Mouse (Mus musculus): Measurements from ENCODE around the gene Phc2. TPM values are rescaled to one million over a fixed set of nuclear protein-coding genes. Genes with fewer than 3 reads are reported as not detected.
"Not testable (repeated sequence)": the region's sequence is repeated elsewhere in the genome, so short reads cannot be mapped to it uniquely, and the experiment has no call there.

Phc2 gene
- 46.9 and 49.3 TPM in 2 replicates for polyA plus RNA-seq (2015; fragmentation: Nextera tagmentation; extraction: Ambion mirVana)

DNA sequence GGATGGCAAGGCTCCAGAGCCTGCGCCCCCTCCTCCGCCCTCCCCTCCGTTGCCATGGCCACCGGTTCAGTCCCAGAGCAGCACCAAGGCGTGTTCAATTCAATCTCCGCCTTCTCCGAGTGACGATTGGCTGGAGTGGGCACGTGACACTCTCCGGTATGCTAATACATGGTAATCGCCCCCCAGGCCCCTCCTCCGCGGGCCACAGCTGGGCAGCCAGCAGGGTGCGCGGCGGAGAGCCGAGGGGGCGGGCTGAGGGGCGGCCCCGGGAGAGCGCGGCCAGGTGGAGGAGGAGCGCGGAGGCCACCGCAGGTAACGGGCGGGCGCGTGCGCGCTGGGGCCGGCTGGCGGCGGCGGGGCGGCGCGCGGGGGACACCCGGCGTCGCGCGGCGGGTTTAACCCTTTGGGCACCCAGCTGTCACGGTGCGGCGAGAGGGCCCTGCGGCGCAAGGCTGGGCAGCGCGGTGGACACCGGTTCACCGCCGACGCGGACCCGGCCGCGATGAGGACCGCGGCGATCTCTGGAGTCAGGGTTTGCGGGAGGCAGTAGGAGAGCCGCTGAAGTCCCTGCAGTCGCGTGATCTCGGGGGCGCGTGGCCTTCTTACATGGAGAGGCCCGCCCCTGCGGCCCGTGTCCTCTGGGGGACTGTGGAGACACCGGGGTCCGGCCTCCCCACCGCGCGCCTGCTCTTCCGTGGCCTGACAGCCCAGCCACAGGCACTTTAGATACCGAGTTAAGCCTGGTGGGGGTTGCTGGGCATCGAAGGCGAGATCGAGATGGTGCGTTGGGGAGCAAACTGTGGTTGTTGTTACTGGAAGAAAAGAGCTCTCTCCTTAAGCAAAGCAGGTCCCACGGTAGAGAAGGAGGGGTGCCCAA is at the start of gene Phc2:
Gene Phc2, plus strand, starts transcription at position 198 of the 877 bp plus-strand sequence.
- peak within 1 kb of the TSS; percentile 66 for H3K9ac ChIP-seq
- no peaks in the 10 kb centered on the region for H3K36me3 ChIP-seq
- H3K4me3 ChIP-seq (replicated peaks): peak within 1 kb of the TSS; percentile 76
- H3K9me3 ChIP-seq: no peaks in the 10 kb centered on the region
- H3K4me1 ChIP-seq: peaks cover 26% of the 10 kb centered on the region
- peak; percentile 96 for ATAC-seq (ENCODE audit: insufficient read depth, low FRiP score, low read depth)
- peak within 1 kb of the TSS; percentile 99 for H3K4me2 ChIP-seq
- under 1% methylated on average over 74 of the region's 85 CpGs for WGBS
- H3K27me3 ChIP-seq (replicated peaks): no peaks in the 10 kb centered on the region
- peak within 1 kb of the TSS; percentile 62 for H3K27ac ChIP-seq

- H3K4me2 ChIP-seq: no peak overlapping the region
- H3K36me3 ChIP-seq: 0 out of 2 replicates have a peak, but pooled peaks cover 4% of the 10 kb centered on the region
- no peak for ATAC-seq (ENCODE audit: insufficient read depth, low FRiP score, low read depth)
- H3K27ac ChIP-seq: no peak overlapping the region
- no peaks in the 10 kb centered on the region for H3K9me3 ChIP-seq
- no peak overlapping the region for H3K4me3 ChIP-seq (replicated peaks)
- H3K4me1 ChIP-seq: peaks cover 4% of the 10 kb centered on the region; the same call in 1 of the 2 replicates
- H3K9ac ChIP-seq: no peak overlapping the region
- no peaks in the 10 kb centered on the region for H3K27me3 ChIP-seq (replicated peaks)
- 94% methylated on average over 7 of the region's 7 CpGs for WGBS
These were observed 47.9 kb upstream of the Phc2 start for GRCm38 (mm10) chr4:128606586-128606985.

GRCm38 (mm10) chr4:128607661-128608060 is 46.8 kb upstream of the Phc2 start:
- no peak for ATAC-seq (ENCODE audit: insufficient read depth, low FRiP score, low read depth)
- H3K36me3 ChIP-seq: no peaks in the 10 kb centered on the region
- peaks cover 4% of the 10 kb centered on the region; the same call in 1 of the 2 replicates for H3K4me1 ChIP-seq
- H3K4me3 ChIP-seq (replicated peaks): no peak overlapping the region
- H3K9me3 ChIP-seq: no peaks in the 10 kb centered on the region
- no peak overlapping the region for H3K9ac ChIP-seq
- no peaks in the 10 kb centered on the region for H3K27me3 ChIP-seq (replicated peaks)
- 83% methylated on average over 11 of the region's 11 CpGs for whole genome bisulfite sequencing
- H3K27ac ChIP-seq: no peak overlapping the region
- H3K4me2 ChIP-seq: no peak overlapping the region

DNA sequence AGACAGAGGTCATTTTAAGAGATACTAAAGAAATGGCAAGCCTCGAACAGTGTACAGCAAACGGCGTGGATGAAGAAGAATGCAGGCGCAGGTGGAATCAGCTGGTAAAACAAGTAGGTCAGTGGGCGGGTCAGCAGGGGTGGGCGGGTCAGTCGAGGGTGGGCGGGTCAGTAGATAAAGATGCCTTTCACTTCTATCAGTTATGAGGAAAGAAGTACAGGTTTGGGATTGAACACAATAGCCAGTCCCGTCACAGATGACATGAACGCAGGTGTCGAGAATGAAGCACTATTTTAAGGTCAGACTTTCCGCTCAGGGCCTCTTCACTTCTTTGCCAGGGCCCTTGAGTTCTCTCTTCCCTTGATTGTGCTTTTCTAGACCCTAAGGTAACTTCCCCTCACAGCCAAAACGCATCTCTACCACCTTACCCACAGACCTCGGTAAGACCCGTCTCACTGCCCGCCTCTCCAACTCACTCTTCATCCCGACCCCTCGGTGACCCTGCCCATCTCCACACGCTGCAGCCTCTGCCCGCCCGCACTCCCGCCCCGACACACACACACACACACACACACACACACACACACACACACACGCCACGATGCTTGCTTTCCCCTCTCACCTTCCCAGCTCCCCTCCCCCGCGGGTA is 45.1 kb upstream of the Phc2 start:
- no peak for ATAC-seq (ENCODE audit: insufficient read depth, low FRiP score, low read depth)
- H3K36me3 ChIP-seq: no peaks in the 10 kb centered on the region
- WGBS: 6% methylated on average over 26 of the region's 27 CpGs
- H3K4me2 ChIP-seq: peak overlapping the region; percentile 77
- peaks cover 4% of the 10 kb centered on the region; the same call in 1 of the 2 replicates for H3K4me1 ChIP-seq
- peak overlapping the region; percentile 35; the same call in 1 of the 2 replicates for H3K9ac ChIP-seq
- H3K9me3 ChIP-seq: no peaks in the 10 kb centered on the region
- H3K4me3 ChIP-seq (replicated peaks): peak overlapping the region; percentile 70
- H3K27ac ChIP-seq: no peak overlapping the region
- no peaks in the 10 kb centered on the region for H3K27me3 ChIP-seq (replicated peaks)

DNA sequence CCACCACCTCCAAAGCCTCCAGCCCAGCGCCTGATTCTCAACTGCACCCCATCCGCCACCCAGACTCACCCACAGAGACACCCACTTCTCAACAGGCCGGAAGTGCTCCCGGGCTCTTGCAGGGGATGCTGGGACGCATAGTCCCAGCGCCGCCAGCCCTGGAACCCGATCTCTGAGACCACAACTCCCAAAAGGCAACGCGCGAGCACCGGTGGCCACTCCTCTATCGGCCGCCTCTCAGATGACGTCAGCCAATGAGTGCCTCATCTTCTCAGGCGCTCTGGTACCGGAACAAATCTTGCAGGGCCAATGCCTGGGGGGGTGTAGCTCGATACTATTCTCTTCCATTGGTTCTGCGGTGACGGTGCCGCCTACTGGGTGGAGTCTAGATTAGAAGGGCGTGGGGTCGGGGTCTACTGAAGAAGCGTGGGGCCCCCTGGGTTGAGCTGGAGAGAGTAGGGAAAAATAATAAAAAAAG is 44.5 kb upstream of the Phc2 start, which contains the start of gene Zscan20:
Gene Zscan20, minus strand, starts transcription at position 174 of the 478 bp plus-strand sequence.
- H3K27ac ChIP-seq: peak within 1 kb of the TSS; percentile 51; the same call in 1 of the 2 replicates
- peak within 1 kb of the TSS; percentile 35; the same call in 1 of the 2 replicates for H3K9ac ChIP-seq
- no peaks in the 10 kb centered on the region for H3K27me3 ChIP-seq (replicated peaks)
- peak within 1 kb of the TSS; percentile 70 for H3K4me3 ChIP-seq (replicated peaks)
- H3K4me1 ChIP-seq: peaks cover 4% of the 10 kb centered on the region; the same call in 1 of the 2 replicates
- H3K36me3 ChIP-seq: no peaks in the 10 kb centered on the region
- under 1% methylated on average over 24 of the region's 24 CpGs for WGBS
- H3K4me2 ChIP-seq: peak within 1 kb of the TSS; percentile 77
- peak; percentile 98 for ATAC-seq (ENCODE audit: insufficient read depth, low FRiP score, low read depth)
- no peaks in the 10 kb centered on the region for H3K9me3 ChIP-seq

DNA sequence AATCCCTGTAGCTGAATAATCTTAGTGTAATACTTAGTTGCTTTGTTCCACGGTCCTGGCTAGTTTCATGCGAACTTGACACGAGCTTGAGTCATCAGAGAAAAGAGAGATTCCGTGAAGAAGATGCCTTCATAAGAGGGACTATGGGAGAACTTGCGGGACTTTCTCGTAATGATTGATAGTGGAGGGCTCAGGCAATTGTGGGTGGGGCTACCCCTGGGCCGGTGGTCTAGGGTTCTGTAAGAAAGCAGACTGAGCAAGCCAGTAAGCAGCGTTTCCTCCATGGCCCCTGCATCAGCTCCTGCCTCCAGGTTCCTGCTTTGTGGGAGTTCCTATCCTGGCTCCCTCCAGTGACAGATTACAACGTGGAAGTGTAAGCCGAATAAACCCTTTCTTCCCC is 43.8 kb upstream of the Phc2 start:
- no peak overlapping the region for H3K9ac ChIP-seq
- no peaks in the 10 kb centered on the region for H3K9me3 ChIP-seq
- H3K27me3 ChIP-seq (replicated peaks): no peaks in the 10 kb centered on the region; the same call in 1 of the 2 replicates
- 18% methylated on average over 10 of the region's 10 CpGs for WGBS
- H3K4me3 ChIP-seq (replicated peaks): peak overlapping the region; percentile 70; the same call in 1 of the 2 replicates
- peak overlapping the region; percentile 51; the same call in 1 of the 2 replicates for H3K27ac ChIP-seq
- H3K4me1 ChIP-seq: peaks cover 4% of the 10 kb centered on the region; the same call in 1 of the 2 replicates
- H3K4me2 ChIP-seq: peak overlapping the region; percentile 77; the same call in 1 of the 2 replicates
- no peaks in the 10 kb centered on the region for H3K36me3 ChIP-seq
- no peak for ATAC-seq (ENCODE audit: insufficient read depth, low FRiP score, low read depth)

DNA sequence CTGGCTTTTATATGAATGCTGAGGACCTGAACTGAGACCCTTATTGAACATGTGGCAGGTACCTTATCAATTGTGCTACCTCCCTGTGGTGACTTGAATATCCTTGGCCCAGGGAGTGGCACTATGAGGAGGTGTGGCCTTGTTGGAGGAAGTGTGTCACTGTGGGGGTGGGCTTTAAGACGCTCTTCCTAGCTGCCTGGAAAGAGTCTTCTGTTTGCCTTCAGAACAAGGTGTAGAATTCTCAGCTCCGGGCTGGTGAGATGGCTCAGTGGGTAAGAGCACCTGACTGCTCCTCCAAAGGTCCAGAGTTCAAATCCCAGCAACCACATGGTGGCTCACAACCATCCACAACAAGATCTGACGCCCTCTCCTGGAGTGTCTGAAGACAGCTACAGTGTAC is 42.8 kb upstream of the Phc2 start:
- H3K4me2 ChIP-seq; H3K27ac ChIP-seq; H3K4me3 ChIP-seq (replicated peaks); H3K27me3 ChIP-seq (replicated peaks); H3K9ac ChIP-seq; H3K4me1 ChIP-seq; ATAC-seq (ENCODE audit: insufficient read depth, low FRiP score, low read depth); H3K36me3 ChIP-seq; H3K9me3 ChIP-seq: not testable (repeated sequence)
- 76% methylated on average over 3 of the region's 3 CpGs for whole genome bisulfite sequencing

GRCm38 (mm10) chr4:128613326-128613725 is 41.2 kb upstream of the Phc2 start:
- no peak overlapping the region for H3K9ac ChIP-seq
- H3K27ac ChIP-seq: no peak overlapping the region
- ATAC-seq (ENCODE audit: insufficient read depth, low FRiP score, low read depth): no peak
- no peaks in the 10 kb centered on the region for H3K36me3 ChIP-seq
- peaks cover 4% of the 10 kb centered on the region; the same call in 1 of the 2 replicates for H3K27me3 ChIP-seq (replicated peaks)
- no peak overlapping the region for H3K4me2 ChIP-seq
- H3K4me1 ChIP-seq: peaks cover 12% of the 10 kb centered on the region
- no peak overlapping the region for H3K4me3 ChIP-seq (replicated peaks)
- 18% methylated on average over 8 of the region's 8 CpGs for WGBS
- no peaks in the 10 kb centered on the region for H3K9me3 ChIP-seq

DNA sequence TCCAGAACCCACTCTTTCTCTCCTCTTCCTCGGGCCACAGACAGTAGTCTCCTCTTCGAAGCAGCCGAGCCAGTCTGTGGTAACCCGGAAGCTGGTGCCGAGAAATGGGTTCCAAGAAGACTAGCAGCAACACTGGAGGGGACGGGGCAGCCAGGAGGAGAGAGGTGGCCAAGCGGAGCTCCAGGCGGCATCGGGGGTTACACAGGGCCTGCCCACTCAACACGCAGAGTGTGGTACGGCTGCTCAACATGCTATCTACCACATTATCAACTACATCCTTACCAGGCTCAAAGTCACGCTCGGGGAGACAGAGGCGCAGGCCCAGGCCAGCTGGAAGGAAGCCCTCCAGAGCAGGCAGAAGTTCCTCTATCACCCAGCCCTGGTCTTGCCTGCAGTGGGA is 38.7 kb upstream of the Phc2 start:
- ATAC-seq (ENCODE audit: insufficient read depth, low FRiP score, low read depth): no peak
- no peak overlapping the region for H3K27ac ChIP-seq
- H3K36me3 ChIP-seq: no peaks in the 10 kb centered on the region
- no peak overlapping the region for H3K9ac ChIP-seq
- WGBS: 86% methylated on average over 14 of the region's 14 CpGs
- H3K4me3 ChIP-seq (replicated peaks): no peak overlapping the region
- no peaks in the 10 kb centered on the region for H3K9me3 ChIP-seq
- H3K27me3 ChIP-seq (replicated peaks): peaks cover 4% of the 10 kb centered on the region; the same call in 1 of the 2 replicates
- H3K4me2 ChIP-seq: no peak overlapping the region
- peaks cover 11% of the 10 kb centered on the region for H3K4me1 ChIP-seq

DNA sequence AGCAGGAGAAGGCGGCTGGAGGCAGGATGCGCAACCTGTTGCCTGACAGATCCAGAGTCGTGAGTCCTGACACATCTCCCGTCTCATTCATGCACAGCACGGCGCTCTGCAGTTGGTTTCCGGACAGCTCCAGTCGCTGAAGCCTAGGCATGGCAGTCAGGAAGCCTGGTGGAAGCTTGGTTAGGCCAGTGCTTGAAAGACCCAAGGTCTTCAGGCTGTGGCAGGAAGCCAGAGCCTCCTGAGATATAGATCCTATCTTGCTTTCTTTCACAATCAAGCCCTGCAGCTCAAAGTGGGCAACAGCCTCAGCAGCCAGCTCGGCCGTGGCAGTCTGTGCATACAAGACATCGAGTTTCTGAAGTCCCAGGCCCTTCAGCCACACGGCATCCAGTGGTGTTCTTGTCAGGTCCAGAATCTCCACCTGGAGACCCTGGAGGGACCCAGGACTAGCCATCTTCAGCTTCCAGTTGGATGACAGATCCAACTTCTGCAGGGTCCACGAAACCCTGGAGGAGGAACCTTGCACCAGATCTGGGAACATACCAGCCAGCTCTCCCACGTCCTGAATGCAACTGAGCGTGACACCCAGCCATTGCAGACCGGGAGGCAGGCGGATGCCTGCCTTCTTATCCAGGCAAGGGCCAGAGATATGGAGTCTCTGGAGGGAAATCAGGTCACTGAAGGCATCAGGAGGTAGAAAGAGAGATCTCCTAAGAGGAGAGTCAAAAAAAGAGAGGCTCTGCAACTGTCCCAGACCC is 37.0 kb upstream of the Phc2 start:
- Histone ChIP-seq H3K36me3 (no peaks in the 10 kb centered on the region), H3K4me3 (replicated peaks) (no peak overlapping the region), H3K27ac (no peak overlapping the region), H3K4me1 (peaks cover 11% of the 10 kb centered on the region), H3K9ac (no peak overlapping the region), H3K27me3 (replicated peaks) (peaks cover 4% of the 10 kb centered on the region; the same call in 1 of the 2 replicates), H3K9me3 (no peaks in the 10 kb centered on the region), H3K4me2 (no peak overlapping the region)
- 63% methylated on average over 17 of the region's 17 CpGs for WGBS
- no peak for ATAC-seq (ENCODE audit: insufficient read depth, low FRiP score, low read depth)
